Comparison of ENCODE assay signal across 32 mouse cellular contexts in genomic region chr5:99959236-99959936, GRCm38 (mm10). TPM values are rescaled to one million over a fixed set of nuclear protein-coding genes. Genes with fewer than 3 reads are reported as not detected.
DNase-seq lines count a peak whose midpoint lies in the region; ATAC-seq and TF ChIP-seq lines count a peak whose summit lies in the region.
"Had no signal": no experiment of that assay in that cellular context is flagged by ENCODE, and none has a peak within 500 bp of the region (broad histone marks: within the 10 kb centered on the region; RNA-seq: fewer than 3 reads in every experiment).

No protein-coding gene starts in this region.

- 56% methylated on average over 2 of the region's 2 CpGs for WGBS in kidney, postnatal 0 days
- 82% methylated on average over 2 of the region's 2 CpGs for WGBS in embryonic facial prominence, embryonic 10.5 days

- TF ChIP-seq CTCF in kidney, postnatal 0 days (IDR thresholded peaks at IDR 0.05; ENCODE audit: low read depth) = no peak

- H3K9ac ChIP-seq in kidney, postnatal 0 days (ENCODE audit: low read depth, low read length) = no peak overlapping the region
- H3K9ac ChIP-seq: forebrain, embryonic 13.5 days; heart, embryonic 13.5 days; hindbrain, embryonic 14.5 days; liver, embryonic 14.5 days; lung, embryonic 15.5 days; stomach, embryonic 15.5 days had no signal

- H3K27me3 ChIP-seq in kidney, postnatal 0 days (ENCODE audit: insufficient read depth, low read length) = no peaks in the 10 kb centered on the region
- H3K27me3 ChIP-seq in embryonic facial prominence, embryonic 10.5 days (replicated peaks; ENCODE audit: low read depth, poor library complexity, severe bottlenecking) = no peaks in the 10 kb centered on the region
- H3K27me3 ChIP-seq: forebrain, embryonic 13.5 days; heart, embryonic 13.5 days; lung, embryonic 15.5 days; stomach, embryonic 15.5 days had no signal

- no peak overlapping the region for H3K4me3 ChIP-seq in kidney, postnatal 0 days (replicated peaks; ENCODE audit: low read depth, low read length)
- no peak overlapping the region for H3K4me3 ChIP-seq in embryonic facial prominence, embryonic 10.5 days
- H3K4me3 ChIP-seq: forebrain, embryonic 13.5 days; heart, embryonic 13.5 days; lung, embryonic 15.5 days; stomach, embryonic 15.5 days had no signal

- peak; percentile 36 for DNase-seq in kidney, postnatal 0 days (ENCODE audit: low spot score)
- DNase-seq in kidney, adult 18-20 months = no peak
- peak; percentile 17 for DNase-seq in 3T3-L1 (ENCODE audit: low read depth, low spot score)
- DNase-seq in ES-CJ7 (ENCODE audit: low read depth, low spot score) = peak; percentile 70
- peak; percentile 8 for DNase-seq in embryonic facial prominence, embryonic 10.5 days (ENCODE audit: low spot score)
- DNase-seq in spleen, postnatal 14 days (ENCODE audit: low spot score in 2 of 2) = no peak
- no peak for DNase-seq in layer of hippocampus, postnatal 14 days (ENCODE audit: low spot score in 2 of 2)
- DNase-seq: adrenal gland, adult 8-10 months; B cell, adult 2 months; cerebellum, adult 2 months; cerebellum, postnatal 14 days; gastrocnemius, postnatal 10 days; heart, postnatal 10 days; layer of hippocampus, adult 9-11 months; liver; thymus, postnatal 14 days had no signal

- no peak overlapping the region for H3K4me2 ChIP-seq in kidney, postnatal 0 days (ENCODE audit: low read length)
- H3K4me2 ChIP-seq: forebrain, embryonic 13.5 days; heart, embryonic 13.5 days; hindbrain, embryonic 14.5 days; lung, embryonic 15.5 days; stomach, embryonic 15.5 days had no signal

- H3K4me1 ChIP-seq in kidney, postnatal 0 days (replicated peaks; ENCODE audit: insufficient read depth, low read length) = no peaks in the 10 kb centered on the region
- H3K4me1 ChIP-seq in embryonic facial prominence, embryonic 10.5 days = no peaks in the 10 kb centered on the region
- H3K4me1 ChIP-seq: heart, embryonic 13.5 days; stomach, embryonic 15.5 days had no signal

- ATAC-seq in kidney, postnatal 0 days (replicated peaks; ENCODE audit: low FRiP score, low read depth) = peak; percentile 61
- ATAC-seq: activated CD4-positive, CD25-positive, alpha-beta regulatory T cell, adult 4 months; forebrain, embryonic 13.5 days; intestine, embryonic 16.5 days; midbrain, embryonic 16.5 days had no signal

- H3K36me3 ChIP-seq in kidney, postnatal 0 days (ENCODE audit: insufficient read depth, low read length) = peaks cover 27% of the 10 kb centered on the region
- peaks cover 77% of the 10 kb centered on the region for H3K36me3 ChIP-seq in embryonic facial prominence, embryonic 10.5 days (replicated peaks)

- H3K27ac ChIP-seq in kidney, postnatal 0 days = no peak overlapping the region
- no peak overlapping the region for H3K27ac ChIP-seq in embryonic facial prominence, embryonic 10.5 days (replicated peaks)
- H3K27ac ChIP-seq: forebrain, embryonic 13.5 days; heart, embryonic 13.5 days; hindbrain, embryonic 14.5 days; liver, embryonic 14.5 days; lung, embryonic 15.5 days; stomach, embryonic 15.5 days had no signal

- no peaks in the 10 kb centered on the region for H3K9me3 ChIP-seq in kidney, postnatal 0 days (replicated peaks; ENCODE audit: low read length)
- H3K9me3 ChIP-seq in embryonic facial prominence, embryonic 10.5 days = no peaks in the 10 kb centered on the region
- H3K9me3 ChIP-seq: forebrain, embryonic 13.5 days; G1E; heart, embryonic 13.5 days; lung, embryonic 15.5 days; stomach, embryonic 15.5 days had no signal

RNA-seq across cellular contexts. Expression of gene Hnrnpd, which starts 19.4 kb away (rescaled TPM):
- 97.7 and 125 TPM in 2 replicates for polyA plus RNA-seq in kidney, postnatal 0 days (2015; fragmentation: Nextera tagmentation; extraction: Ambion mirVana)
- 253 and 268 TPM in 2 replicates for polyA plus RNA-seq in embryonic facial prominence, embryonic 10.5 days (2016; fragmentation: Nextera tagmentation; extraction: Ambion mirVana)
- 100 to 1,000 TPM; 215 to 229 TPM for total RNA-seq in layer of hippocampus, postnatal 14 days (2021)

RNA-seq across cellular contexts. Expression of gene 4930524J08Rik, which starts 19.5 kb away (rescaled TPM):
- 2.9 and 4.5 TPM in 2 replicates for polyA plus RNA-seq in kidney, postnatal 0 days (2015; fragmentation: Nextera tagmentation; extraction: Ambion mirVana)
- polyA plus RNA-seq in embryonic facial prominence, embryonic 10.5 days (2016; fragmentation: Nextera tagmentation; extraction: Ambion mirVana) = 1.5 and 1.8 TPM in 2 replicates
- 1 to 10 TPM; 1.6 to 4.2 TPM for total RNA-seq in layer of hippocampus, postnatal 14 days (2021)
- total RNA-seq: hematopoietic stem cell, adult 5-6 weeks had no signal
- polyA plus RNA-seq: activated CD4-positive, CD25-positive, alpha-beta regulatory T cell, adult 4 months had no signal

RNA-seq across cellular contexts. Expression of gene Vamp9, which starts 53.3 kb away (rescaled TPM):
- 0.25 and 0.65 TPM in 2 replicates for polyA plus RNA-seq in kidney, postnatal 0 days (2015; fragmentation: Nextera tagmentation; extraction: Ambion mirVana)
- polyA plus RNA-seq in embryonic facial prominence, embryonic 10.5 days (2016; fragmentation: Nextera tagmentation; extraction: Ambion mirVana) = not detected in 2 replicates
- total RNA-seq in layer of hippocampus, postnatal 14 days (2021) = not detected
- total RNA-seq: G1E; heart, adult 8-10 months; heart, postnatal 10 days; hematopoietic stem cell, adult 5-6 weeks had no signal
- polyA plus RNA-seq: activated CD4-positive, CD25-positive, alpha-beta regulatory T cell, adult 4 months; cerebellum, adult 2 months; embryonic facial prominence, embryonic 11.5 days; G1E; large intestine, adult 2 months; liver, embryonic 14.5 days; neural tube, embryonic 11.5 days; small intestine, adult 2 months had no signal

Comparison
In these comparisons a context has a peak if more than half of its experiments do, and no peak if none do; other contexts are left out.
1. DNase-seq: peak in kidney, postnatal 0 days (single experiment), 3T3-L1 (single experiment), ES-CJ7 (single experiment) and embryonic facial prominence, embryonic 10.5 days (single experiment); none in kidney, adult 18-20 months (single experiment), spleen, postnatal 14 days (0 of 2) and layer of hippocampus, postnatal 14 days (0 of 2).